Mouse (Mus musculus): ENCODE results near the gene Ablim1.
A peak's percentile ranks its signal among the peaks of the same experiment; 100 is the strongest.

Ablim1 gene

GRCm38 (mm10) chr19:57255157-57255556, 59.6 kb downstream of the Ablim1 start:
- no peak for DNase-seq

- DNase-seq = no peak
Measured at GRCm38 (mm10) chr19:57252692-57253448, 61.8 kb downstream of the Ablim1 start.

GRCm38 (mm10) chr19:57248781-57249180, 65.9 kb downstream of the Ablim1 start:
- DNase-seq = no peak

- DNase-seq = peak; percentile 85
Measured at GRCm38 (mm10) chr19:57247221-57247620, 67.5 kb downstream of the Ablim1 start.

GRCm38 (mm10) chr19:57244281-57244680, 70.4 kb downstream of the Ablim1 start:
- no peak for DNase-seq

GRCm38 (mm10) chr19:57243606-57244005, 71.1 kb downstream of the Ablim1 start:
- DNase-seq = no peak

- DNase-seq = no peak
Measured at GRCm38 (mm10) chr19:57243191-57243590, 71.5 kb downstream of the Ablim1 start.

- DNase-seq = peak; percentile 62
Measured at GRCm38 (mm10) chr19:57241363-57242192, 73.1 kb downstream of the Ablim1 start.

GRCm38 (mm10) chr19:57240259-57240658, 74.5 kb downstream of the Ablim1 start:
- peak; percentile 74 for DNase-seq

- DNase-seq = peak; percentile 90
Measured at GRCm38 (mm10) chr19:57239176-57239784, 75.4 kb downstream of the Ablim1 start.

GRCm38 (mm10) chr19:57238461-57238860, 76.3 kb downstream of the Ablim1 start:
- peak; percentile 85 for DNase-seq

GRCm38 (mm10) chr19:57237534-57237933, 77.2 kb downstream of the Ablim1 start:
- DNase-seq = no peak

GRCm38 (mm10) chr19:57236647-57237046, 78.1 kb downstream of the Ablim1 start:
- peak; percentile 80 for DNase-seq

GRCm38 (mm10) chr19:57235931-57236330, 78.8 kb downstream of the Ablim1 start:
- DNase-seq = peak; percentile 81

- DNase-seq = no peak
Measured at GRCm38 (mm10) chr19:57230996-57231395, 83.7 kb downstream of the Ablim1 start.

- DNase-seq = no peak
Measured at GRCm38 (mm10) chr19:57229161-57229560, 85.6 kb downstream of the Ablim1 start.

GRCm38 (mm10) chr19:57228576-57228975, 86.1 kb downstream of the Ablim1 start:
- no peak for DNase-seq

- no peak for DNase-seq
Measured at GRCm38 (mm10) chr19:57224390-57224789, 90.3 kb downstream of the Ablim1 start.

GRCm38 (mm10) chr19:57223686-57224085, 91.0 kb downstream of the Ablim1 start:
- no peak for DNase-seq

GRCm38 (mm10) chr19:57222657-57223056, 92.1 kb downstream of the Ablim1 start:
- DNase-seq = no peak

- no peak for DNase-seq
Measured at GRCm38 (mm10) chr19:57221684-57222235, 93.0 kb downstream of the Ablim1 start.

- peak; percentile 29 for DNase-seq
Measured at GRCm38 (mm10) chr19:57219758-57220157, 95.0 kb downstream of the Ablim1 start.

GRCm38 (mm10) chr19:57217161-57217560, 97.6 kb downstream of the Ablim1 start:
- no peak for DNase-seq

Data from cerebellum, adult 11-12 months (tissue).